Mouse (Mus musculus) forebrain, embryonic 13.5 days (tissue): ENCODE data around the gene Gmppb. TPM values are rescaled to one million over a fixed set of nuclear protein-coding genes. Genes with fewer than 3 reads are reported as not detected.
"Not testable (repeated sequence)": the region's sequence is repeated elsewhere in the genome, so short reads cannot be mapped to it uniquely, and the experiment has no call there.

ENCODE experiments used
- ATAC-seq: fragments of 200-750 bp; cut with Nextera tagmentation; 2 replicates; pipeline ENCODE4 v1.8.0; 2017
- H3K27ac ChIP-seq: fragments of 300-500 bp; sonication (generic); 2 replicates; pipeline ENCODE4 v1.5.1; 2015; ENCODE audit warnings: inconsistent platforms, mild to moderate bottlenecking, moderate library complexity
- H3K27me3 ChIP-seq: fragments of 300-500 bp; sonication (generic); 2 replicates; pipeline ENCODE4 v1.6.1; 2015; ENCODE audit warnings: mild to moderate bottlenecking, inconsistent platforms
- H3K36me3 ChIP-seq: fragments of 300-500 bp; sonication (generic); 2 replicates; pipeline ENCODE4 v1.6.1; 2015; ENCODE audit warnings: mild to moderate bottlenecking, inconsistent platforms; ENCODE audit not compliant: poor library complexity, severe bottlenecking
- H3K4me1 ChIP-seq: fragments of 300-500 bp; sonication (generic); 2 replicates; pipeline ENCODE4 v1.6.1; 2015; ENCODE audit warnings: inconsistent platforms
- H3K4me2 ChIP-seq: fragments of 300-500 bp; sonication (generic); 2 replicates; pipeline ENCODE4 v1.6.1; 2015; ENCODE audit warnings: inconsistent platforms, mild to moderate bottlenecking, moderate library complexity
- H3K4me3 ChIP-seq: fragments of 300-500 bp; sonication (generic); 2 replicates; pipeline ENCODE4 v1.5.1; 2015; ENCODE audit warnings: mild to moderate bottlenecking, inconsistent platforms
- H3K9ac ChIP-seq: fragments of 300-500 bp; sonication (generic); 2 replicates; pipeline ENCODE4 v1.6.1; 2015; ENCODE audit warnings: mild to moderate bottlenecking, inconsistent platforms
- H3K9me3 ChIP-seq: fragments of 300-500 bp; sonication (generic); replicated peaks from 2 replicates; pipeline ENCODE4 v1.6.1; 2016; ENCODE audit warnings: inconsistent platforms
- WGBS: fragments of 180-500 bp; shearing (Covaris S2); methylation state at CpG from one replicate; pipeline ENCODE4 v1.1.7; 2015; 5-methylcytosine and 5-hydroxymethylcytosine counted together
- polyA plus RNA-seq: library from polyadenylated mRNA; unstranded; fragments of >200 nt; fragmentation: Nextera tagmentation; extraction: Ambion mirVana; gene quantifications from 2 replicates; pipeline ENCODE4 v1.2.1, GENCODE M21; 2015

Gmppb gene
- polyA plus RNA-seq: 20.8 and 24.4 TPM in 2 replicates

- peak within 1 kb of the TSS; percentile 93 for H3K4me2 ChIP-seq
- peak within 1 kb of the TSS; percentile 74 for H3K4me3 ChIP-seq
- ATAC-seq: peak; percentile 96
- peaks cover 30% of the 10 kb centered on the region for H3K4me1 ChIP-seq
- under 1% methylated on average over 39 of the region's 39 CpGs for WGBS
- H3K27me3 ChIP-seq: no peaks in the 10 kb centered on the region
- peak within 1 kb of the TSS; percentile 61 for H3K27ac ChIP-seq
- H3K9me3 ChIP-seq: no peaks in the 10 kb centered on the region
- H3K9ac ChIP-seq: peak within 1 kb of the TSS; percentile 79
- peaks cover 57% of the 10 kb centered on the region for H3K36me3 ChIP-seq
Observed at GRCm38 (mm10) chr9:108049016-108049455, at the start of gene Gmppb. Gene Gmppb (plus strand): TSS chr9:108049242.

- H3K27ac ChIP-seq: peak within 1 kb of the TSS; percentile 94
- peaks cover 28% of the 10 kb centered on the region for H3K4me1 ChIP-seq
- peak within 1 kb of the TSS; percentile 97 for H3K9ac ChIP-seq
- peak; percentile 100 for ATAC-seq
- under 1% methylated on average over 51 of the region's 51 CpGs for WGBS
- peak within 1 kb of the TSS; percentile 85 for H3K4me2 ChIP-seq
- peaks cover 4% of the 10 kb centered on the region; the same call in 1 of the 2 replicates for H3K27me3 ChIP-seq
- H3K4me3 ChIP-seq: peak within 1 kb of the TSS; percentile 99
- H3K9me3 ChIP-seq: no peaks in the 10 kb centered on the region
- no peaks in the 10 kb centered on the region for H3K36me3 ChIP-seq
Observed at GRCm38 (mm10) chr9:108001922-108002770, 46.9 kb upstream of the Gmppb start, which contains the start of gene Ip6k1. Gene Ip6k1 (plus strand): TSS chr9:108002501.

DNA sequence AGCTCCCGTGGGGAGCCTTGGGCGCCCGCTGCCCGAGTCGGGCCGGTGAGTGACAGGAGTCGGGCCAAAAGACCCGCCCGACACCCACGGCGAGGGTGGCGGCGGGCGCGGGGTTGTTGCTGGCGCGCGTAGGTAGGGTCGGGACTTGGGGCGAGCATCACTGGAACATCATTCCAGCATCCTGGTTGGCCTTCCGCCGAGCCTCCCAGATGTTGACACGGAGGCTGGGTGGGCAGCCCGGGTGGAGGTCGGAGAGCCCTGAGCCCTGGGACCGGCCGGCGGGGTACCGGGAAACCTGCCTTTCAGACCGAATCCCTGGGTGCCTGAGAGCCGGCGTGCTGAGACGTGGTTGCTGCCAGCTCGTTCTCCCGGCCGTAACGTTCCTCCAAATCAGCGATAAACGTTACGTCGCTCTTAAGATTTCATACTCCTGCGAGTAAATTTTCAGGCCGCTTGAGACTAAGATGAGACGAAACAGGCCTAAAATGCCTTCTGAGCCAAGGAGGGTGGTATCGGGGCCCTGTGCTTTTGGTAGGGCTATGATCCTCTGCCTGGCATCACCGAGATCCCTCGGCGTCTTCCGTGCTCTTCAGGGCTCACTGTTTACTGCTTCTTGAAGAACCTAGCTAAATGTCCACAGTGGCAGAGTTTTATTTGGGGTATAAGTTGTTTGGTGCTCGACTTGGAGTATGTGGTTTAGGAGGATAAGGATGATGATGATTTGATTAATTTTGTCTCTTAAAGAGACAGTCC is 46.1 kb upstream of the Gmppb start:
- H3K27ac ChIP-seq: peak overlapping the region; percentile 94
- peak overlapping the region; percentile 97 for H3K9ac ChIP-seq
- ATAC-seq: no peak; the same call in 1 of the 2 replicates
- H3K4me1 ChIP-seq: peaks cover 28% of the 10 kb centered on the region
- peaks cover 4% of the 10 kb centered on the region; the same call in 1 of the 2 replicates for H3K27me3 ChIP-seq
- H3K4me2 ChIP-seq: peak overlapping the region; percentile 85
- no peaks in the 10 kb centered on the region for H3K36me3 ChIP-seq
- H3K9me3 ChIP-seq: no peaks in the 10 kb centered on the region
- under 1% methylated on average over 48 of the region's 50 CpGs for WGBS
- peak overlapping the region; percentile 99 for H3K4me3 ChIP-seq

DNA sequence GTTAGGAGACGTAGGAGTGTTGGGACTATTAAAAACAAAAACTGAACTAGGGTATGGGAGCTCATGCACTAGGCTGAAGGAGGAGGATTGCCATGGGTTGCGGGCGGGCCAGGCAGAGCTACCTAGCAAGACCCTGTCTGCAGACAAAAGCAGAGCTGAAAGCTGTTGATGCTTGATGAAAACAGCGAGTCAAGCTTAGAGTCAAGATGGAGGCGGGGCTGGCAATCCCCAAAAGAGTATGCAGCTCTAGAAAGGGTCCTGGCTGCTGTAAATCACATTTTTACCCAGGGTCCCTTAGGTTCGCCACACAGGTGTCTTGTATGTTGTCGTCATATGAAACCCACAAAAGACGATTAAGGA is 45.5 kb upstream of the Gmppb start:
- ATAC-seq: no peak
- Histone ChIP-seq H3K27me3 (peaks cover 4% of the 10 kb centered on the region; the same call in 1 of the 2 replicates), H3K4me3 (peak overlapping the region; percentile 99), H3K4me1 (peaks cover 28% of the 10 kb centered on the region), H3K9ac (peak overlapping the region; percentile 97), H3K9me3 (no peaks in the 10 kb centered on the region), H3K36me3 (no peaks in the 10 kb centered on the region), H3K4me2 (peak overlapping the region; percentile 85), H3K27ac (peak overlapping the region; percentile 94)
- 15% methylated on average over 8 of the region's 8 CpGs for WGBS

DNA sequence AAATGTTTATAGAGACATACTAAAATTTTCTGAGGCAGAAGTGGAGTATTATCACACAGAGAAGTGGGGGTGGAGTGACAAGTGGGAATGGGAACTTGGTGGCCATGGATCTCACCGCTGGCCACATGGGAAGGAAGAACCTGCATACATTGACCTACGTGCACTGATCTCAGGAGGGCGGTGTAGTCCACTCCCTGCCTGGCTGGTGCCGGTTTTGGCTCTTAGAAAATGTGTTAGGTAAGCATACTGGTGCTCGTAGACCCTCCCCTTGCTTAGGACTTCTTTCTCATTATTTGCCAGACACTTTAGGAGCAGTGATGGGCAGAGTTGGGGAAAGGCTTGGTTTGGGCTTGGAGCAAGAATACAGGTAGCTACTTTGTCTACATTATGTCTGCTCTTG is 41.0 kb upstream of the Gmppb start:
- H3K27me3 ChIP-seq: no peaks in the 10 kb centered on the region
- H3K27ac ChIP-seq: no peak overlapping the region
- no peak overlapping the region for H3K4me2 ChIP-seq
- no peak for ATAC-seq
- 89% methylated on average over 5 of the region's 5 CpGs for WGBS
- H3K4me3 ChIP-seq: no peak overlapping the region
- peaks cover 7% of the 10 kb centered on the region for H3K36me3 ChIP-seq
- no peaks in the 10 kb centered on the region for H3K9me3 ChIP-seq
- H3K4me1 ChIP-seq: peaks cover 22% of the 10 kb centered on the region
- no peak overlapping the region for H3K9ac ChIP-seq

DNA sequence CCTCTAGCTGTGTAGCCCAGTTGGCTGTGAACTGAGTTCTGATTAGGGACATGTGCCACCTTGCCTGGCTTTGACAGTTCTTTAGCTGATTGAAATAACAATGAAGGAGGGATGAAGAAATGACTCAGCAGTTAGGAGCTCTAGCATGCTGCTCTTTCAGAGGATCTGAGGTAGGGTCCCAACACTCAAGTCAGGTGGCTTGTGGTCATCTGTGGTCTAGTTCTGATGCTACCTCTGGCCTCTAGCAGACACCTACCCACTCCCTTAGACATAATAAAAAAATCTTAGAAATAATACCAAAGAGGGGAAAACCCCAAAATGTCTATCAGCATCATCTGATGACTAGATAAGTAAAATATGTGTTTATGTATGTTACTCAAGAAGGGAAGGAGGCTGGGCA is 38.7 kb upstream of the Gmppb start:
- no peak overlapping the region for H3K4me3 ChIP-seq
- ATAC-seq: no peak
- no peak overlapping the region for H3K27ac ChIP-seq
- no peaks in the 10 kb centered on the region for H3K9me3 ChIP-seq
- peaks cover 3% of the 10 kb centered on the region; the same call in 1 of the 2 replicates for H3K4me1 ChIP-seq
- H3K27me3 ChIP-seq: no peaks in the 10 kb centered on the region
- no peak overlapping the region for H3K4me2 ChIP-seq
- peaks cover 10% of the 10 kb centered on the region for H3K36me3 ChIP-seq
- no peak overlapping the region for H3K9ac ChIP-seq

GRCm38 (mm10) chr9:108013577-108013976 is 35.5 kb upstream of the Gmppb start:
- not testable (repeated sequence) for H3K9me3 ChIP-seq, H3K4me2 ChIP-seq, H3K27ac ChIP-seq, H3K4me1 ChIP-seq, H3K4me3 ChIP-seq, H3K9ac ChIP-seq, ATAC-seq, H3K27me3 ChIP-seq
- H3K36me3 ChIP-seq: peaks cover 14% of the 10 kb centered on the region
- 97% methylated on average over 2 of the region's 2 CpGs for WGBS

DNA sequence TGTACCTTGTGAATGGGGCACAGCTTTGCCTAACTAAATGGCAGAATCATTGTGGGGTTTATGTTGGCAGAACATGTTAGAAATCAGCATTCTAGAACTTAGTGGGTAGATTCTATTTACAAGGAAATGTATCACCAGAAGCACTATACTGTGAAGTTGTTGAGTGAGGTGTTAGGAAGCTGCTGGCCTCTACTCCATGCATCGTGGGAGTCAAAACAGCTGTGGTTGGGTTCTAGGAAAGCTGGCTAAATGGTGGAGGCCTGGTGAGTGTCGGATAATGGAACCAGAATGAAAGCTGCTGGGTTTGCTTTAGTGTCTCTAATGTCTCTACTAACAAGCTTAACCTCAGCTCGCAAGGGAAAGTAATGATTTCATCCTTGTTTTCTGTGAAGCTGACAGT is 31.9 kb upstream of the Gmppb start:
- WGBS: 82% methylated on average over 3 of the region's 3 CpGs
- Histone ChIP-seq H3K9ac (no peak overlapping the region), H3K4me2 (no peak overlapping the region), H3K27ac (no peak overlapping the region), H3K4me3 (no peak overlapping the region), H3K27me3 (no peaks in the 10 kb centered on the region), H3K36me3 (peaks cover 14% of the 10 kb centered on the region), H3K9me3 (no peaks in the 10 kb centered on the region), H3K4me1 (0 out of 2 replicates have a peak, but pooled peaks cover 3% of the 10 kb centered on the region)
- ATAC-seq: no peak

GRCm38 (mm10) chr9:108020741-108021140 is 28.3 kb upstream of the Gmppb start:
- H3K4me1 ChIP-seq: 0 out of 2 replicates have a peak, but pooled peaks cover 3% of the 10 kb centered on the region
- no peak overlapping the region for H3K27ac ChIP-seq
- H3K27me3 ChIP-seq: no peaks in the 10 kb centered on the region
- no peak overlapping the region for H3K4me2 ChIP-seq
- H3K9ac ChIP-seq: no peak overlapping the region
- WGBS: 94% methylated on average over 1 of the region's 1 CpGs
- H3K4me3 ChIP-seq: no peak overlapping the region
- ATAC-seq: no peak
- no peaks in the 10 kb centered on the region for H3K9me3 ChIP-seq
- peaks cover 21% of the 10 kb centered on the region for H3K36me3 ChIP-seq

- Histone ChIP-seq H3K36me3 (peaks cover 43% of the 10 kb centered on the region), H3K4me1 (0 out of 2 replicates have a peak, but pooled peaks cover 3% of the 10 kb centered on the region), H3K9ac (no peak overlapping the region), H3K27ac (no peak overlapping the region), H3K4me2 (no peak overlapping the region), H3K27me3 (no peaks in the 10 kb centered on the region), H3K4me3 (no peak overlapping the region), H3K9me3 (no peaks in the 10 kb centered on the region)
- no peak for ATAC-seq
- 82% methylated on average over 3 of the region's 3 CpGs for WGBS
Observed at GRCm38 (mm10) chr9:108023216-108023615, 25.8 kb upstream of the Gmppb start.

- WGBS: 93% methylated on average over 3 of the region's 3 CpGs
- Histone ChIP-seq H3K4me3 (no peak overlapping the region), H3K27ac (no peak overlapping the region), H3K4me2 (no peak overlapping the region), H3K9me3 (no peaks in the 10 kb centered on the region), H3K4me1 (no peaks in the 10 kb centered on the region), H3K27me3 (no peaks in the 10 kb centered on the region), H3K36me3 (peaks cover 50% of the 10 kb centered on the region), H3K9ac (no peak overlapping the region)
- no peak for ATAC-seq
Observed at GRCm38 (mm10) chr9:108026584-108026983, 22.5 kb upstream of the Gmppb start.

GRCm38 (mm10) chr9:108027867-108028266 is 21.2 kb upstream of the Gmppb start:
- 98% methylated on average over 3 of the region's 3 CpGs for WGBS

More at GRCm38 (mm10) chr9:108027867-108028266, 21.2 kb upstream of the Gmppb start:
- Histone ChIP-seq H3K9me3 (no peaks in the 10 kb centered on the region), H3K36me3 (peaks cover 61% of the 10 kb centered on the region), H3K4me3 (no peak overlapping the region), H3K9ac (no peak overlapping the region), H3K27me3 (no peaks in the 10 kb centered on the region), H3K27ac (no peak overlapping the region), H3K4me1 (no peaks in the 10 kb centered on the region), H3K4me2 (no peak overlapping the region)
- no peak for ATAC-seq
